Mouse (Mus musculus): ENCODE measurements around the gene Stx6. TPM values are rescaled to one million over a fixed set of nuclear protein-coding genes. Genes with fewer than 3 reads are reported as not detected.

Stx6 gene
- 65.5 and 82.4 TPM in 2 replicates for polyA plus RNA-seq (2015; fragmentation: Nextera tagmentation; extraction: Ambion mirVana)

DNA sequence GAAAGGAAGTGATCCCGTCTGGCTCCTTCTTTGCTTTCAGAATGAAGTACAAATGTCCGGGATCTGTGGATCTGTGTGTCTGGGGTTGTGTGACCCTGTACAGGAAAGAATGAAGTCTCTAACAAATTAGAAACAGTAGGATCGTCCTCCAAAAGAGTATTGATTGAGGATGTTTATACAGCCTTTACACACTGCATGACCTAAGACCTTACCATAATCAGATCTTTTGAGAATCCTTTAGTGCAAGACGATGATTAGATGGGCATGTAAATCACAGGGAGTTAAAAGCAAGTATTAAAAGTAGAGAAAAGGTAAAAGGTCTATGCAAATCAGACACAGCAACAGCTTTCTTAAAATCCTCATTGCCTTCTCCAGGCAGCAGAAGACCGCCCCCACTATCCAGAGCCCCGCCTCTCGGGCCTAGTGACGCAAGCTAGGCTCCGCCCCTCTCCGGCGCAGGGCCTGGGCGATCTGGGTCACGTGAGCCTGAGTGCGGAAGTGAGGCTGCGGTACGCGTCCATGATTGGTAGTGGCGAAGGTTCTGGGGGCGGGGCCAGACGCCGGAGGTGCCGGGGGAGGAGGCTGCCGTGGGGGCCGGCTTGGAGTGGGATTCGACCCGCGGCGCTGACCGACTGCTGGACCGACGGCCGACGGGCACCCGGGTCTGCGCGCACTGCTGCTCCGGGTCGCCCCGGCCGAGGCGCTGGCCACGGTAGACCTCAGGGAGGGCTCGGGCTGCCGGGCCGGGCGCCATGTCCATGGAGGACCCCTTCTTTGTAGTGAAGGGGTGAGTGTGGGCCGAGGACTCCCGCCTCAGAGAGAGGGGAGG lies at the start of gene Stx6:
TSS of gene Stx6 (plus strand) at position 575 of the 829 bp plus-strand sequence.
- WGBS: 2% methylated on average over 45 of the region's 48 CpGs
- H3K27me3 ChIP-seq: no peaks in the 10 kb centered on the region
- peak within 1 kb of the TSS; percentile 99 for H3K4me3 ChIP-seq (replicated peaks)
- H3K9me3 ChIP-seq (replicated peaks): no peaks in the 10 kb centered on the region
- peaks cover 14% of the 10 kb centered on the region for H3K4me1 ChIP-seq
- peak; percentile 98 for ATAC-seq (replicated peaks; ENCODE audit: low FRiP score)
- H3K36me3 ChIP-seq: no peaks in the 10 kb centered on the region
- H3K9ac ChIP-seq: peak within 1 kb of the TSS; percentile 89
- H3K27ac ChIP-seq: peak within 1 kb of the TSS; percentile 92
- peak within 1 kb of the TSS; percentile 76 for H3K4me2 ChIP-seq

GRCm38 (mm10) chr1:155109387-155110350 lies 48.8 kb upstream of the Stx6 start:
- H3K36me3 ChIP-seq: no peaks in the 10 kb centered on the region
- ATAC-seq (replicated peaks; ENCODE audit: low FRiP score): no peak
- no peaks in the 10 kb centered on the region for H3K27me3 ChIP-seq
- no peak overlapping the region for H3K9ac ChIP-seq
- H3K4me2 ChIP-seq: peak overlapping the region; percentile 38
- H3K4me1 ChIP-seq: peaks cover 13% of the 10 kb centered on the region
- no peak overlapping the region for H3K27ac ChIP-seq
- no peak overlapping the region for H3K4me3 ChIP-seq (replicated peaks)
- no peaks in the 10 kb centered on the region for H3K9me3 ChIP-seq (replicated peaks)
- WGBS: 15% methylated on average over 18 of the region's 18 CpGs

DNA sequence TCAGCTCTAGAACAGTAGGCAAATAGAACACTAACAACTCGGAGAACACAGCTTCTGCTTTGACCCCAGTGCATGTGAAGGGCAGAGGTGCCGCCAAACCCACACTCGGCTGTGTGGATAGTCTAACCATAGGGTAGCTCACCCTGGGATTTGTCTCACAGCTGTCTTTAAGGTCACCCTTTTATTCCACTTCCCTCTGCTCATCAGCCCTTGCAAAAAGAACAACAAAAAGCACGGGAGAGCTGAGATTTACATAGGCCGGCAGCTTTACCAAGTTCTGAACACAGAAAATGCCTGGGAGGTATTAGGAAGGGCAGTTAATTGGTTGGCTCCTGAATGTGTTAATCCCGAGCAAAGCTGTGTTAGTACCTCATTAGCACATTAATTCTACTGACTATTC lies 47.0 kb upstream of the Stx6 start:
- Histone ChIP-seq H3K4me3 (replicated peaks) (no peak overlapping the region), H3K4me2 (no peak overlapping the region), H3K9me3 (replicated peaks) (no peaks in the 10 kb centered on the region), H3K4me1 (peaks cover 13% of the 10 kb centered on the region), H3K27me3 (no peaks in the 10 kb centered on the region), H3K9ac (no peak overlapping the region), H3K36me3 (no peaks in the 10 kb centered on the region), H3K27ac (no peak overlapping the region)
- 37% methylated on average over 6 of the region's 6 CpGs for WGBS
- no peak for ATAC-seq (replicated peaks; ENCODE audit: low FRiP score)

DNA sequence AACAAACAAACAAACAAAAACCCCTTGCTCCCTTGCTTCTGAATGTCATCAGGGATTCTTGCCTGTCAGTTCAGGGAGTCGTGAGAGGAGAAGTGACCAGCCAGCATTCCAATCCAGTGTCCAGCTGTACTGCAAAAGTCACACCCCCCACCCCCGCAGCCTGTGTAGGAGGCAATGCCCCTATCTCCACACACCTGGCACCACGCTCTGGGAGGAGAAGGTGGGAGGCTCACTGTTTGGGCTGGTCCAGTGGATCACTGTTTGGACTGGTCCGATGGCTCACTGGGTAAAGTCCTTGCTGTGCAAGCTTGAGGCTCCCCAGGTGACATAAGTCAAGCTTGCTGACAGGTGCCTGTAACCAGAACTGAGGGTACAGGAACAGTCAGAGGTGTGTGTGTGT lies 46.4 kb upstream of the Stx6 start:
- Histone ChIP-seq H3K4me3 (replicated peaks) (no peak overlapping the region), H3K4me2 (no peak overlapping the region), H3K27ac (no peak overlapping the region), H3K9me3 (replicated peaks) (no peaks in the 10 kb centered on the region), H3K27me3 (no peaks in the 10 kb centered on the region), H3K4me1 (peaks cover 13% of the 10 kb centered on the region), H3K36me3 (no peaks in the 10 kb centered on the region), H3K9ac (no peak overlapping the region)
- 31% methylated on average over 4 of the region's 4 CpGs for WGBS
- peak; percentile 64 for ATAC-seq (replicated peaks; ENCODE audit: low FRiP score)

DNA sequence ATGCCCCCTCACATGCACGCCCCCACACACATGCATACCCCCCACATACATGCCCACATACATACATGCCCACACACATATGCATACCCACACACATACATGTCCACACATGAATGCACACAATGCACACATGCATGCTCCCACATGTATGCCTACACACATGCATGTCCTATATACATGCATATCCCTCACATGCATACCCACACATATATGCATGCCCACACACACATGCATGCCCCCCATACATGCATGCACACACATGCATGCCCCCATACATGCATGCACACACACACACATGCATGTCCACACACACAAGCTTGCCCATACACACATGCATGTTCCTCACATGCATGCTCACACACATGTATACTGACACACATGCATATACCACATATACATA lies 45.6 kb upstream of the Stx6 start:
- no peak overlapping the region for H3K4me3 ChIP-seq (replicated peaks)
- WGBS: 95% methylated on average over 1 of the region's 1 CpGs

GRCm38 (mm10) chr1:155113946-155114345 lies 44.6 kb upstream of the Stx6 start:
- H3K4me3 ChIP-seq (replicated peaks): no peak overlapping the region
- H3K9ac ChIP-seq: no peak overlapping the region
- no peaks in the 10 kb centered on the region for H3K27me3 ChIP-seq
- no peaks in the 10 kb centered on the region for H3K36me3 ChIP-seq
- H3K9me3 ChIP-seq (replicated peaks): no peaks in the 10 kb centered on the region
- ATAC-seq (replicated peaks; ENCODE audit: low FRiP score): no peak
- H3K27ac ChIP-seq: no peak overlapping the region
- no peak overlapping the region for H3K4me2 ChIP-seq
- WGBS: 40% methylated on average over 3 of the region's 3 CpGs
- peaks cover 10% of the 10 kb centered on the region for H3K4me1 ChIP-seq

More for the DNA sequence above, 45.6 kb upstream of the Stx6 start:
- Histone ChIP-seq H3K27me3 (no peaks in the 10 kb centered on the region), H3K27ac (no peak overlapping the region), H3K9ac (no peak overlapping the region), H3K36me3 (no peaks in the 10 kb centered on the region), H3K4me2 (no peak overlapping the region), H3K9me3 (replicated peaks) (no peaks in the 10 kb centered on the region), H3K4me1 (peaks cover 13% of the 10 kb centered on the region)
- ATAC-seq (replicated peaks; ENCODE audit: low FRiP score): 0 out of 2 replicates have a peak, but pooled peaks have one; percentile 17

DNA sequence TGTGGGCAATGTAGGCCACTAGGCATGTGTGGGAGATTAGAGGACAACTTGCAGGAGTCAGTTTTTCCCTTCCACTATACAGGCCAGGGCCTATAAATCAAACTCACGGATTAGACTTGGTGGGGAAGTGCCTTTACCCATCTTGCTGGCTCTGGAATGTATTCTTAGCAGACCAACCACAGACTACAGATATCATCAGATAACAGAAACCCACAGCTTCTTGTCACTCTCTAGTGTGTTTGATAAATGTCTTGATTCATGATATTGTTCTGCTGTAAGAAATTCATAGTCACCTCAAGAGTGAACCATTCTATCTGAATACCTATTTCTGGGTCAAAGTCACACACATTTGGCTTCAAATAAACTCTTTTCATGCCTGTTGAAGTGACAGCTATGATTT lies 38.8 kb upstream of the Stx6 start:
- no peaks in the 10 kb centered on the region for H3K9me3 ChIP-seq (replicated peaks)
- H3K27me3 ChIP-seq: no peaks in the 10 kb centered on the region
- 32% methylated on average over 1 of the region's 1 CpGs for WGBS
- 0 out of 2 replicates have a peak, but pooled peaks cover 4% of the 10 kb centered on the region for H3K4me1 ChIP-seq
- H3K9ac ChIP-seq: no peak overlapping the region
- no peak overlapping the region for H3K4me3 ChIP-seq (replicated peaks)
- H3K27ac ChIP-seq: no peak overlapping the region
- H3K4me2 ChIP-seq: no peak overlapping the region
- no peak for ATAC-seq (replicated peaks; ENCODE audit: low FRiP score)
- no peaks in the 10 kb centered on the region for H3K36me3 ChIP-seq

DNA sequence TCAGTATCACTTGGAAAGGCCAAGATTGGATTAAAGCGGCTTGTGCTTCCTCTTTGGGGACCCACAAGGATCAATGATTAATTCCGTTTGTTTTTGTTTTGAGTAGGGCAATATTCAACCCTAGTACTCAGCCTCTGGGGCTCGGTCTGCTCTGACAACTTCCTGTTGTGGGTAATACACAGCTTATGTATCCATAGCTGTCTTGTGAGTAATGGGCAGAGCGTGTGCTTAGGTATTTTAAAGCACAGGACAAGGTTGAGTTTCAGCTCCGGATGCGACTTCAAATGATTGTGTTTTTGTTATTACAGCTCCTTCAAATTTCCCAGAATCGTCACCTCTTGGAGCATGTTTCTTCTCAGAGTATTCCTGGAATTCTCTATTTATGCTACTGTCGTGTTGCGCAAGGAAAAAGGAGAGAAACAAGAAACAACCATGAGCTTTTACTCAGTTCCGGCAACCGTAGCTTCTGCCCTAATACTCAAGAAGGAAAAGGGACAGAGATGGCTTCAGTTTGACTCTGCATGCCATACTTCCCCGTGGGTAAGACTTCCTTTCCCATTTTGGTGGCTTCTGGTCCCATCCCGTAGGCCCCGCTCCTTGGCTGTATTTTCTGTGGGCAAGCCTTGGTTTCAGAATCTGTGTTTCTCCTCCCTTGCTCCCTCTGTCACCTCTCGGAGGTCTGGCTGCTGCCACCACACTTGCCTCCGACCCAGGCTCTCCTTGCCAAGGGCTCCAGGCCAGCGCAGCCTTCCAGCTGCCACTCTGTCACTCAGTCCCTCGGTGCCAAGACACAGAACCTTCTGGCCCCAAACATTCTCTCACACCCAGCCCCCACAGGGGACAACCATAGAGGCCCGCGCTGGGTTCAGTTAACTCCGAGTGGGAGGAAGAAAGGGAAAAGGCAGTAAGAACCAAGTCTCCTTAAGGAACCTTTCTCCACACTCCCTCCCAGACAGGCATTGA lies 36.3 kb upstream of the Stx6 start:
- Histone ChIP-seq H3K36me3 (no peaks in the 10 kb centered on the region), H3K4me2 (no peak overlapping the region), H3K9me3 (replicated peaks) (no peaks in the 10 kb centered on the region), H3K27ac (no peak overlapping the region), H3K9ac (no peak overlapping the region), H3K4me3 (replicated peaks) (no peak overlapping the region), H3K27me3 (no peaks in the 10 kb centered on the region), H3K4me1 (0 out of 2 replicates have a peak, but pooled peaks cover 4% of the 10 kb centered on the region)
- 72% methylated on average over 21 of the region's 21 CpGs for WGBS
- ATAC-seq (replicated peaks; ENCODE audit: low FRiP score): no peak

GRCm38 (mm10) chr1:155124397-155124796 lies 34.1 kb upstream of the Stx6 start:
- H3K4me2 ChIP-seq: no peak overlapping the region
- H3K9me3 ChIP-seq (replicated peaks): no peaks in the 10 kb centered on the region
- 0 out of 2 replicates have a peak, but pooled peaks cover 4% of the 10 kb centered on the region for H3K4me1 ChIP-seq

DNA sequence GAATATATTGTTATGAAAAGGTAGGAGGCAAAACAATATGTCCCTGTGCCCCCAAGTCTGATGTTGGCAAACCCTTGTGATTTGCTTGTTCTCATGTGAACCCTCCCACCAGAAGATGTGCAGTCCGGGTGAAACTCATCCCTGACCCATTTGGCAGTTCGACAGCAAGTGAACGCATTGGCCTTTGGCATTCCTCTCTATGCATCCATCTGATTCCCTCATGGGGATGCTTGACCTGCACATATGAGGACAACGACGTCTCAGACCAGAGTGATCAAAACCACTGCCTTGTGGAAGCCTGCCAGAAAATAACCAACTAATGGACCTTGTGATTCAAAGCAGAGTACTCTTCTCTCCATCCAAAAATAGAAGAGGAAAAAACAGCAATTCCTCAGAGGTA lies 31.8 kb upstream of the Stx6 start:
- Histone ChIP-seq H3K27ac (no peak overlapping the region), H3K27me3 (no peaks in the 10 kb centered on the region), H3K4me3 (replicated peaks) (no peak overlapping the region), H3K4me1 (0 out of 2 replicates have a peak, but pooled peaks cover 4% of the 10 kb centered on the region), H3K9me3 (replicated peaks) (no peaks in the 10 kb centered on the region), H3K36me3 (no peaks in the 10 kb centered on the region), H3K4me2 (no peak overlapping the region), H3K9ac (no peak overlapping the region)
- WGBS: 75% methylated on average over 5 of the region's 5 CpGs
- no peak for ATAC-seq (replicated peaks; ENCODE audit: low FRiP score)

More at GRCm38 (mm10) chr1:155124397-155124796, 34.1 kb upstream of the Stx6 start:
- no peak overlapping the region for H3K9ac ChIP-seq
- H3K27me3 ChIP-seq: no peaks in the 10 kb centered on the region
- ATAC-seq (replicated peaks; ENCODE audit: low FRiP score): no peak
- H3K4me3 ChIP-seq (replicated peaks): no peak overlapping the region
- H3K36me3 ChIP-seq: no peaks in the 10 kb centered on the region
- 89% methylated on average over 5 of the region's 5 CpGs for WGBS
- no peak overlapping the region for H3K27ac ChIP-seq

GRCm38 (mm10) chr1:155127429-155127934 lies 31.0 kb upstream of the Stx6 start:
- Histone ChIP-seq H3K27me3 (no peaks in the 10 kb centered on the region), H3K9me3 (replicated peaks) (no peaks in the 10 kb centered on the region), H3K36me3 (no peaks in the 10 kb centered on the region), H3K27ac (no peak overlapping the region), H3K4me1 (0 out of 2 replicates have a peak, but pooled peaks cover 2% of the 10 kb centered on the region), H3K9ac (no peak overlapping the region), H3K4me2 (no peak overlapping the region), H3K4me3 (replicated peaks) (no peak overlapping the region)
- no peak for ATAC-seq (replicated peaks; ENCODE audit: low FRiP score)
- WGBS: 76% methylated on average over 5 of the region's 5 CpGs
